Mouse (Mus musculus) adrenal gland, postnatal 10 days (tissue): Measurements from ENCODE around the gene Gm8994. TPM values are rescaled to one million over a fixed set of nuclear protein-coding genes. Genes with fewer than 3 reads are reported as not detected.

ENCODE experiments used
- DNase-seq: peaks from one replicate; pipeline ENCODE4 v3.0.0; 2021; ENCODE audit warnings: mixed read lengths
- total RNA-seq, 2 experiments: library from RNA; stranded (reverse); gene quantifications; 2 replicates each; pipeline ENCODE4 v1.2.3; 2021

The Gm8994 gene
- total RNA-seq, 2 experiments from 2014 or later: not detected

- DNase-seq: no peak
Measured at GRCm38 (mm10) chr6:136363313-136363712, 36.0 kb downstream of the Gm8994 start.

GRCm38 (mm10) chr6:136364008-136364407 is 36.7 kb downstream of the Gm8994 start:
- no peak for DNase-seq

GRCm38 (mm10) chr6:136364430-136365098 is 37.2 kb downstream of the Gm8994 start:
- no peak for DNase-seq

GRCm38 (mm10) chr6:136376097-136376496 is 48.8 kb downstream of the Gm8994 start:
- DNase-seq: no peak

Other genes starting within 250 kb of the Gm8994 start
- gene Grin2b, start 154.0 kb upstream of the Gm8994 start, total RNA-seq: under 1 TPM; 0.27 to 0.55 TPM
- not detected for gene E330021D16Rik, start 88.0 kb downstream of the Gm8994 start, total RNA-seq
- gene Atf7ip, start 178.6 kb downstream of the Gm8994 start, total RNA-seq: 100 to 1,000 TPM in 1 of 2 experiments, 10 to 100 TPM in 1; 63.7 to 105 TPM